Mouse (Mus musculus): ENCODE measurements around the gene Col4a3. TPM values are rescaled to one million over a fixed set of nuclear protein-coding genes. Genes with fewer than 3 reads are reported as not detected.

The Col4a3 gene
- polyA plus RNA-seq, 1 experiment, result 2.5 TPM

- TF ChIP-seq POLR2A (IDR thresholded peaks at IDR 0.05; ENCODE audit: borderline replicate concordance, control insufficient read depth, low read depth, low read length), result no peak; the same call in 1 of the 2 replicates
- TF ChIP-seq CTCF (IDR thresholded peaks at IDR 0.05; ENCODE audit: control insufficient read depth, insufficient read depth, low read length), result no peak
- WGBS, result 3% methylated on average over 37 of the region's 37 CpGs
- peak overlapping the region; percentile 83 for H3K27ac ChIP-seq (ENCODE audit: control insufficient read depth, insufficient read depth, low read depth, low read length, poor library complexity)
- H3K4me1 ChIP-seq (ENCODE audit: control insufficient read depth, insufficient read depth, low read length), result no peaks in the 10 kb centered on the region; the same call in 1 of the 2 replicates
- H3K4me3 ChIP-seq (replicated peaks; ENCODE audit: control insufficient read depth, low read depth, low read length), result peak overlapping the region; percentile 73
Measured at GRCm38 (mm10) chr1:82725026-82725874, 138.5 kb downstream of the Col4a3 start.

- 40% methylated on average over 4 of the region's 4 CpGs for WGBS
- no peak overlapping the region; the same call in 1 of the 2 replicates for H3K27ac ChIP-seq (ENCODE audit: control insufficient read depth, insufficient read depth, low read depth, low read length, poor library complexity)
- no peak overlapping the region for H3K4me3 ChIP-seq (replicated peaks; ENCODE audit: control insufficient read depth, low read depth, low read length)
- TF ChIP-seq CTCF (IDR thresholded peaks at IDR 0.05; ENCODE audit: control insufficient read depth, insufficient read depth, low read length), result no peak
- no peak for TF ChIP-seq POLR2A (IDR thresholded peaks at IDR 0.05; ENCODE audit: borderline replicate concordance, control insufficient read depth, low read depth, low read length)
- H3K4me1 ChIP-seq (ENCODE audit: control insufficient read depth, insufficient read depth, low read length), result no peaks in the 10 kb centered on the region; the same call in 1 of the 2 replicates
Measured at GRCm38 (mm10) chr1:82725875-82726185, 139.1 kb downstream of the Col4a3 start.

- TF ChIP-seq POLR2A (IDR thresholded peaks at IDR 0.05; ENCODE audit: borderline replicate concordance, control insufficient read depth, low read depth, low read length) (no peak), CTCF (IDR thresholded peaks at IDR 0.05; ENCODE audit: control insufficient read depth, insufficient read depth, low read length) (no peak)
- Histone ChIP-seq H3K27ac (ENCODE audit: control insufficient read depth, insufficient read depth, low read depth, low read length, poor library complexity) (no peak overlapping the region), H3K4me1 (ENCODE audit: control insufficient read depth, insufficient read depth, low read length) (no peaks in the 10 kb centered on the region; the same call in 1 of the 2 replicates), H3K4me3 (replicated peaks; ENCODE audit: control insufficient read depth, low read depth, low read length) (no peak overlapping the region)
- WGBS, result 74% methylated on average over 5 of the region's 5 CpGs
Measured at GRCm38 (mm10) chr1:82726482-82726881, 139.8 kb downstream of the Col4a3 start.

- Histone ChIP-seq H3K4me1 (ENCODE audit: control insufficient read depth, insufficient read depth, low read length) (no peaks in the 10 kb centered on the region), H3K27ac (ENCODE audit: control insufficient read depth, insufficient read depth, low read depth, low read length, poor library complexity) (no peak overlapping the region), H3K4me3 (replicated peaks; ENCODE audit: control insufficient read depth, low read depth, low read length) (no peak overlapping the region)
- WGBS, result 63% methylated on average over 1 of the region's 1 CpGs
- TF ChIP-seq POLR2A (IDR thresholded peaks at IDR 0.05; ENCODE audit: borderline replicate concordance, control insufficient read depth, low read depth, low read length) (no peak), CTCF (IDR thresholded peaks at IDR 0.05; ENCODE audit: control insufficient read depth, insufficient read depth, low read length) (no peak)
Measured at GRCm38 (mm10) chr1:82733357-82733756, 146.6 kb downstream of the Col4a3 start.

- 85% methylated on average over 1 of the region's 1 CpGs for WGBS
- Histone ChIP-seq H3K4me3 (replicated peaks; ENCODE audit: control insufficient read depth, low read depth, low read length) (no peak overlapping the region), H3K4me1 (ENCODE audit: control insufficient read depth, insufficient read depth, low read length) (no peaks in the 10 kb centered on the region; the same call in 1 of the 2 replicates), H3K27ac (ENCODE audit: control insufficient read depth, insufficient read depth, low read depth, low read length, poor library complexity) (no peak overlapping the region)
- no peak for TF ChIP-seq POLR2A (IDR thresholded peaks at IDR 0.05; ENCODE audit: borderline replicate concordance, control insufficient read depth, low read depth, low read length)
- no peak for TF ChIP-seq CTCF (IDR thresholded peaks at IDR 0.05; ENCODE audit: control insufficient read depth, insufficient read depth, low read length)
Measured at GRCm38 (mm10) chr1:82738066-82738465, 151.3 kb downstream of the Col4a3 start.

- Histone ChIP-seq H3K4me1 (ENCODE audit: control insufficient read depth, insufficient read depth, low read length) (no peaks in the 10 kb centered on the region; the same call in 1 of the 2 replicates), H3K27ac (ENCODE audit: control insufficient read depth, insufficient read depth, low read depth, low read length, poor library complexity) (no peak overlapping the region), H3K4me3 (replicated peaks; ENCODE audit: control insufficient read depth, low read depth, low read length) (no peak overlapping the region)
- no peak for TF ChIP-seq CTCF (IDR thresholded peaks at IDR 0.05; ENCODE audit: control insufficient read depth, insufficient read depth, low read length)
- WGBS, result 84% methylated on average over 7 of the region's 7 CpGs
Measured at GRCm38 (mm10) chr1:82741539-82741938, 154.8 kb downstream of the Col4a3 start.

- TF ChIP-seq CTCF (IDR thresholded peaks at IDR 0.05; ENCODE audit: control insufficient read depth, insufficient read depth, low read length) (no peak), POLR2A (IDR thresholded peaks at IDR 0.05; ENCODE audit: borderline replicate concordance, control insufficient read depth, low read depth, low read length) (no peak)
- WGBS, result 94% methylated on average over 3 of the region's 3 CpGs
- Histone ChIP-seq H3K27ac (ENCODE audit: control insufficient read depth, insufficient read depth, low read depth, low read length, poor library complexity) (no peak overlapping the region), H3K4me1 (ENCODE audit: control insufficient read depth, insufficient read depth, low read length) (no peaks in the 10 kb centered on the region; the same call in 1 of the 2 replicates), H3K4me3 (replicated peaks; ENCODE audit: control insufficient read depth, low read depth, low read length) (no peak overlapping the region)
Measured at GRCm38 (mm10) chr1:82743962-82744361, 157.2 kb downstream of the Col4a3 start.

GRCm38 (mm10) chr1:82746408-82746807, 159.7 kb downstream of the Col4a3 start:
- H3K4me3 ChIP-seq (replicated peaks; ENCODE audit: control insufficient read depth, low read depth, low read length), result no peak overlapping the region
- H3K27ac ChIP-seq (ENCODE audit: control insufficient read depth, insufficient read depth, low read depth, low read length, poor library complexity), result no peak overlapping the region
- WGBS, result 93% methylated on average over 4 of the region's 4 CpGs
- H3K4me1 ChIP-seq (ENCODE audit: control insufficient read depth, insufficient read depth, low read length), result no peaks in the 10 kb centered on the region; the same call in 1 of the 2 replicates
- TF ChIP-seq CTCF (IDR thresholded peaks at IDR 0.05; ENCODE audit: control insufficient read depth, insufficient read depth, low read length), result no peak
- no peak for TF ChIP-seq POLR2A (IDR thresholded peaks at IDR 0.05; ENCODE audit: borderline replicate concordance, control insufficient read depth, low read depth, low read length)

Data from bone marrow, adult 2 months (tissue).